Mouse (Mus musculus) heart, embryonic 13.5 days (tissue): ENCODE results near the gene Med20. TPM values are rescaled to one million over a fixed set of nuclear protein-coding genes. Genes with fewer than 3 reads are reported as not detected.
"Not testable (repeated sequence)": the region's sequence is repeated elsewhere in the genome, so short reads cannot be mapped to it uniquely, and the experiment has no call there.

Source experiments
- ATAC-seq: fragments of 200-750 bp; cut with Nextera tagmentation; 2 replicates; pipeline ENCODE4 v1.8.0; 2017; ENCODE audit warnings: moderate TSS enrichment; ENCODE audit not compliant: insufficient number of reproducible peaks, low FRiP score, low TSS enrichment; ENCODE audit errors: extremely low read depth
- H3K27ac ChIP-seq: fragments of 300-500 bp; sonication (generic); replicated peaks from 2 replicates; pipeline ENCODE4 v1.5.1; 2015; ENCODE audit warnings: moderate library complexity, mild to moderate bottlenecking, inconsistent platforms
- H3K27me3 ChIP-seq: fragments of 300-500 bp; sonication (generic); replicated peaks from 2 replicates; pipeline ENCODE4 v1.6.1; 2015; ENCODE audit warnings: mild to moderate bottlenecking, inconsistent platforms
- H3K36me3 ChIP-seq: fragments of 300-500 bp; sonication (generic); 2 replicates; pipeline ENCODE4 v1.6.1; 2015; ENCODE audit warnings: mild to moderate bottlenecking, inconsistent platforms
- H3K4me1 ChIP-seq: fragments of 300-500 bp; sonication (generic); 2 replicates; pipeline ENCODE4 v1.6.1; 2015; ENCODE audit warnings: inconsistent platforms
- H3K4me2 ChIP-seq: fragments of 300-500 bp; sonication (generic); 2 replicates; pipeline ENCODE4 v1.6.1; 2015; ENCODE audit warnings: inconsistent platforms, mild to moderate bottlenecking, moderate library complexity
- H3K4me3 ChIP-seq: fragments of 300-500 bp; sonication (generic); 2 replicates; pipeline ENCODE4 v1.5.1; 2015; ENCODE audit warnings: moderate library complexity, mild to moderate bottlenecking, inconsistent platforms
- H3K9ac ChIP-seq: fragments of 300-500 bp; sonication (generic); 2 replicates; pipeline ENCODE4 v1.6.1; 2015; ENCODE audit warnings: inconsistent platforms, mild to moderate bottlenecking, moderate library complexity
- H3K9me3 ChIP-seq: fragments of 300-500 bp; sonication (generic); 2 replicates; pipeline ENCODE4 v1.6.1; 2016; ENCODE audit warnings: inconsistent platforms
- WGBS: fragments of 180-500 bp; shearing (Covaris S2); methylation state at CpG from one replicate; pipeline ENCODE4 v1.1.7; 2015; ENCODE audit warnings: mixed read lengths; 5-methylcytosine and 5-hydroxymethylcytosine counted together
- polyA plus RNA-seq: library from polyadenylated mRNA; unstranded; fragments of >200 nt; fragmentation: Nextera tagmentation; extraction: Ambion mirVana; gene quantifications from 2 replicates; pipeline ENCODE4 v1.2.1, GENCODE M21; 2015

The Med20 gene
- polyA plus RNA-seq, 1 experiment from 2014 or later = 25.1 TPM

DNA sequence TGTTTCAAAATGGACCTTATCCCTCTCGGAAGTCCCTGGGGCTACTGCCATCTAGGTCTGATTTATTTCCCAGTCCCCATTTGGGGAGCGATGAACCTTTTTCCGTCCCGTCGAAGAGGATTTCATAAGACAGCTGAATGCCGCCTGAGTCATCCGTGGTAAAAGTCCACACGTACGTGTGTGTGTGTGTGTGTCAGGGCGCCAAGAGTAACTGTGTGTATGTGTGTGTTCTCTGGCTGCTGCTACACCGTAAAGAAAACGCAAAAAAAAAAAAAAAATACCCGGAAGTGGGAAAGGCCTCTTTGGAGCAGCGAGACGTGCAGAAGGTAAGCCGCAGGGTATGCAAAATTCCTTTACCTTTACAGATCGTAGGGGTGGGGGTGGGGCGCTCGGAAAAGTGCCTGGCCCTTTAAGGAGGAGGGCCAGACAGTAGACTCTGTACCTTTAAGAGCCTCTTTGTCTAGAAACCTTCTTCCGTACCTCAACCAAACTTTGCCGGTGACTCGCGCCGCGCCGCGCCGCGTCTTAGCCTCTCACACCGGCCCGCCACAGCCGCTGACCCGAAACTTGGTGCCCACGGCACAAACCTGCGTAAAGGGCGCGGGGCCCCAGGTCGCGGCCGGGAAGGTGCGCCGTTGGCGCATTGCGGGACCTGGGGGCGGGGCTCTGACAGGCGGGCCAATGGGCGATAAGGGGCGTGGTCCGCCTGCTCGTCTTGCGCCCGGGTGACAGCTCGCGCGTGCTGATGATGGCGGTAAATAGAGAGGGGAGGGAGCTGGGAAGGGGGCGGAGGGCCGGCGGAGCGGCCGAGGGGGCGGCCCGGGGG is 17.7 kb downstream of the Med20 start:
- Histone ChIP-seq H3K4me2 (peak overlapping the region; percentile 96), H3K27me3 (no peaks in the 10 kb centered on the region), H3K4me1 (peaks cover 34% of the 10 kb centered on the region), H3K9me3 (no peaks in the 10 kb centered on the region), H3K9ac (peak overlapping the region; percentile 92), H3K36me3 (peaks cover 30% of the 10 kb centered on the region), H3K4me3 (peak overlapping the region; percentile 77), H3K27ac (peak overlapping the region; percentile 94)
- under 1% methylated on average over 61 of the region's 63 CpGs for WGBS
- ATAC-seq = peak; percentile 88

DNA sequence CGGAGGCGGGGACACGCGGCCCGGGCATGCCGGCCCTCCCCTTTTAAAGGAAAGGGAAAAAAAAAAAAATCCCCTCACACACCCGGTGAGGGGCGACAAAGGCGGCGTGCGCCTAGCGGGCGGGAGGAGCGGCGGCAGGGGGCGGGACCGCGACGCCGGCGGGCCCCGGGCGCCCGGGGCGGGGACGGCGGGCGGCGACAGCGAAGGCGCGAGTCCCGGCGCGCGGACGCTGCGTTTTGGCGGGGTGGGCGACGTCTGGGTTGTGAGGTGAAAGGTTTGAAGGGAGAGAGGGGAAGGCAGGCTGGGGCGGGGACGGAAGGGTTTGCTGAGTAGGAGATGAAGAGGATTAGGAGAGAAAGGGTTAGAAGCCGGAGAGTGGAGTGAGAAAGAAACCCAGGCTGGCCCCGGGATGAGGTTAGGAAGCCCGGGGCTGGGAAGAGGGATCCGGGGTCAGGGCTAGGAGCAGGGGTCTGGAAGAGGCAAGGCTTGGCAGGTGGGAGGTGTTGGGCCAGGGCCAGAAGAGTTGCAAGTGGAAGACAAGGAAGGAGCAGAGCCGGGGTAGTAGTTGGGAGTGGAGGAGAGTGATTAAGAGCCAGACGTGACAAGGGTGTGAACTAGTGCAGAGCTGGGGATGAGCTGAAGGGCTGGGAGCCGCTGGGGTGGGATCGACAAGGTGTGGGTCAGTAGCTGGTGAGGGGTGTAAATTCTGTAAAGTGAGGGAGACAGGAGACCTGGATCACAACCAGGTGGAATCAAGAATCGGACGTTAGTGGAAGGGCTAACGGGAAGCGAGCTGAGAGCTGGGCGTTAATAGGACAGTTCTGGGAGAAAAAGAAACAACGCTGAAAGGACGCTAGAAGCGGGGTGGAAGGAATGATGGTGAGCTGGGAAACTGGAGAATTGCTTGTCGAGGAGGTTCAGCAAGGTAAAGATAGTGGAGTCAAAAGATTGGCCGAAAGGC is 18.6 kb downstream of the Med20 start:
- no peak; the same call in 1 of the 2 replicates for ATAC-seq
- no peaks in the 10 kb centered on the region for H3K27me3 ChIP-seq
- peak overlapping the region; percentile 77 for H3K4me3 ChIP-seq
- under 1% methylated on average over 56 of the region's 61 CpGs for WGBS
- peak overlapping the region; percentile 92 for H3K9ac ChIP-seq
- H3K4me1 ChIP-seq = peaks cover 34% of the 10 kb centered on the region
- peaks cover 21% of the 10 kb centered on the region for H3K36me3 ChIP-seq
- peak overlapping the region; percentile 94 for H3K27ac ChIP-seq
- H3K9me3 ChIP-seq = no peaks in the 10 kb centered on the region
- H3K4me2 ChIP-seq = peak overlapping the region; percentile 96

DNA sequence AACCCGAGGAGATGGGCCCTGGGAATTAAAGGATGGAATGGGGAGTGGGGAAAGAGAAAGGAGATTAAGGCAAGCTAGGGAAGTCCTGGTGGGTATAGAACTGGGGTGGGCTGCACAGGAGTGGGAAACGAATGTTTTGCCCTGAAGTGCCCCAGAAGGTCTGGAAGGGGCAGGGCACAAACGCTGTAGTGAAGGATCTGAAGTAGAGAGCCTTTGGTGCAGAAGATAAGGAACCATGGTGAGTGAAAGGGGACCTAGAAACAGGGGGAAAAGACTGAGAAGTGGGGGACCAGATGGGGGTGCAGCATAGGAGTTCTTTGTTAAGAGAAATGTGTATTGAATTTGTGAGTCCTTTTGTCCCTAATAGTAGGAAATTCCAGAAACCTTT is 19.3 kb downstream of the Med20 start, which contains the start of gene Usp49:
Gene Usp49 (plus strand): TSS at position 13 of the 388 bp plus-strand sequence.
- no peaks in the 10 kb centered on the region for H3K9me3 ChIP-seq
- 3% methylated on average over 3 of the region's 3 CpGs for WGBS
- H3K27me3 ChIP-seq = no peaks in the 10 kb centered on the region
- peak within 1 kb of the TSS; percentile 92 for H3K9ac ChIP-seq
- H3K4me3 ChIP-seq = peak within 1 kb of the TSS; percentile 77
- H3K36me3 ChIP-seq = peaks cover 20% of the 10 kb centered on the region
- ATAC-seq = no peak
- peak within 1 kb of the TSS; percentile 96 for H3K4me2 ChIP-seq
- peaks cover 34% of the 10 kb centered on the region for H3K4me1 ChIP-seq
- peak within 1 kb of the TSS; percentile 94 for H3K27ac ChIP-seq

DNA sequence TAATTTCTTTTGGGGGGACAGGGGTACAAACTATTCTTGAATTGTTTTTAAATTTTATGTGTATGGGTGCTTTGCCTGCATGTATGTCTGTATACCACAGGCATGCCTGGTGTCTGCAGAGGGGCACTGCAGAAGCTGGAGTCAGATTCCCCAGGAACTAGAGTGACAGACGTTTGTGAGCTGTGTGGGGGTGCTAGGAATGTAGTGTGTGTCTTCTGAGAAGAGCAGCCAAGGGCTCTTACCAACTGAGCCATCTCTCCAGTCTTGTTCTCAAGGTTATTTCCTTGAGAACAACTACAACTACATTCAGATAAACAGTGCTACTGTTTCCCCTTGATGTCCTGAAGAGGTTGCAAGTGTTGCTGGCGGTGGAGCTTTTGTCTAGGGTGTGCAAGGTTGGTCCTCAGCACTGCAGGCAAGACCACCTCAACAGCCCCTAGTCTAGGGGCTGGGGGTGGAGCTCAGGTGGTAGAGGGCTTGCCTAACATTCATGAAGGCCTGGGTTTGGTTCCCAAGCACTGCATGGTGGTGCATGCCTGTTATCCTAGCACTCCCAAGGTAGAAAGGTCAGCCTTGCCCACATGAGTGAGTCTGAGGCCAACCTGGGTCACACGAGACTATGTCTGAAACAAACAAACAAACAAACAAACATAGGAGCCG is 20.9 kb downstream of the Med20 start:
- ATAC-seq = no peak
- Histone ChIP-seq H3K9ac (0 out of 2 replicates have a peak overlapping the region, but pooled peaks have one; percentile 37), H3K4me3 (no peak overlapping the region), H3K4me1 (peaks cover 34% of the 10 kb centered on the region), H3K36me3 (peaks cover 19% of the 10 kb centered on the region), H3K4me2 (no peak overlapping the region), H3K27ac (no peak overlapping the region), H3K9me3 (no peaks in the 10 kb centered on the region), H3K27me3 (no peaks in the 10 kb centered on the region)
- WGBS = 55% methylated on average over 4 of the region's 4 CpGs

DNA sequence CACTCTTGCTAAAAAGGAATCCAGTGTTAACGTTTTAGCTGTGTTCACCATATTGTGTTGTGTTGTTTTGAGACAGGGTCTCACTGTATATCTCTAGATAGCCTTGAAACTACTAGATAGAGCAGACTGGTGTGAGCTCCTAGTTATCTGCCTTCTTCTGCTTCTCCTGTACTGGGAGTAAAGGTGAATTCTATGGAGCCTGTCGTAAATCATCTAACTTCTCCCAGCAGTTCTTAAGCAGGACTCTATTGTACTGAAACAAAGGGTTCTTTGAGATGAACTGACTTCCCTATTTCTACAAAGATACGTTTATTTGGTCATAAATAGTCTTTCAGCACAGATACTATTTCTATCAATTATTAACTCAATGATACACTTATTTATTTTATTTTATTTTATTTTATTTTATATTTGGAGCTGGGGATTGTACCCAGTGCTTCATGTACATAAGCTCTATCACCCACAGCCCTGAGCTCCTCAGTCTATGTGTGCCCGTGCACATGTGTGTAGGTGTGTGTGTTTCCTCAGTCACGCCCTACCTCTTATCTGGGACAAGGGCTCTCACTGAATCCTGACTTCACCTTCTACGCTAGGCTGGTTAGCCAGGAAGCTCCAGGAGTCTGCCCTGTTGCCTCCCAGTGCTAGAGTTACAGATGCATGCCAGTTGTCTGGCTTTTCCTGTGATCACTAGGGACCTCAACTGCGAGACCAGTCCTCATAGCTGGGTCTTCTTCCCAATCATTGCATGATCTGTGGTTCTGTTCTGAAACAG is 22.8 kb downstream of the Med20 start:
- no peak overlapping the region for H3K27ac ChIP-seq
- 73% methylated on average over 7 of the region's 7 CpGs for WGBS
- ATAC-seq = no peak

DNA sequence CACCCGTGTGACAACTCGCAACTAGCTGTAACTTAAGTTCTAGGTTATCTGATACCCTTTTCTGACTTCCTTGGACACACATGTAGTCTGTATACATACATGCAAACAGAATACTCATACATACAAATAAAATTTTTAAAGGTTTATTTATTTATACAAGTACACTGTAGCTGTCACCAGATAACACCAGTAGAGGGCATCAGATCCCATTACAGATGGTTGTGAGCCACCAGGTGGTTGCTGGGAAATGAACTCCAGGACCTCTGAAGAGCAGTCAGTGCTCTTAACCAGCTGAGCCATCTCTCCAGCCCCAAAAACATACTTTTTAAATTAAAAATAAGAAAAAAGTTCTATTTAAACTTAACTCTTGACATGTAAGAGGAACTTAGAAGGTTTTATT is 31.6 kb downstream of the Med20 start:
- no peak overlapping the region for H3K9ac ChIP-seq
- H3K36me3 ChIP-seq = no peaks in the 10 kb centered on the region
- 79% methylated on average over 2 of the region's 2 CpGs for whole genome bisulfite sequencing
- ATAC-seq = no peak
- no peak overlapping the region for H3K4me3 ChIP-seq
- H3K27ac ChIP-seq = no peak overlapping the region
- peaks cover 3% of the 10 kb centered on the region; the same call in 1 of the 2 replicates for H3K4me1 ChIP-seq
- no peaks in the 10 kb centered on the region for H3K9me3 ChIP-seq
- H3K4me2 ChIP-seq = no peak overlapping the region
- no peaks in the 10 kb centered on the region for H3K27me3 ChIP-seq

More for the DNA sequence above, 22.8 kb downstream of the Med20 start:
- H3K4me3 ChIP-seq = no peak overlapping the region
- H3K36me3 ChIP-seq = peaks cover 17% of the 10 kb centered on the region
- no peak overlapping the region for H3K9ac ChIP-seq
- no peaks in the 10 kb centered on the region for H3K27me3 ChIP-seq
- no peaks in the 10 kb centered on the region for H3K9me3 ChIP-seq
- peaks cover 23% of the 10 kb centered on the region for H3K4me1 ChIP-seq
- no peak overlapping the region for H3K4me2 ChIP-seq

DNA sequence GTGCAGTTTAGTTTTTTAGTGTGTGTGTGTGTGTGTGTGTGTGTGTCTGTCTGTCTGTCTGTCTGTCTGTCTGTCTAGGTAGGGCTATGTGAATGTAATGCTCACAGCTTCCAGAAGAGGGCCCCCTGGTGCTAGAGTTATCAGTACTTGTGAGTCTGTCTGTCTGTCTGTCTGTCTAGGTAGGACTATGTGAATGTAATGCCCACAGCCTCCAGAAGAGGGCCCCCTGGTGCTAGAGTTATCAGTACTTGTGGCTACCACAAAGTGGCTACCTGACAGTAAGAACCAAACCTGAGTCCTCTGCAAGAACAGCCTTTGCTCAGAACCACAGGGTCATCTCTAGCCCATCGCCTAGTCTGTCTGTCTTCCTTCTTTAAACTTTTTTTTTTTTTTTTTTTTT is 35.3 kb downstream of the Med20 start:
- H3K9me3 ChIP-seq = no peaks in the 10 kb centered on the region
- H3K36me3 ChIP-seq = peaks cover 5% of the 10 kb centered on the region; the same call in 1 of the 2 replicates
- 71% methylated on average over 1 of the region's 1 CpGs for WGBS

DNA sequence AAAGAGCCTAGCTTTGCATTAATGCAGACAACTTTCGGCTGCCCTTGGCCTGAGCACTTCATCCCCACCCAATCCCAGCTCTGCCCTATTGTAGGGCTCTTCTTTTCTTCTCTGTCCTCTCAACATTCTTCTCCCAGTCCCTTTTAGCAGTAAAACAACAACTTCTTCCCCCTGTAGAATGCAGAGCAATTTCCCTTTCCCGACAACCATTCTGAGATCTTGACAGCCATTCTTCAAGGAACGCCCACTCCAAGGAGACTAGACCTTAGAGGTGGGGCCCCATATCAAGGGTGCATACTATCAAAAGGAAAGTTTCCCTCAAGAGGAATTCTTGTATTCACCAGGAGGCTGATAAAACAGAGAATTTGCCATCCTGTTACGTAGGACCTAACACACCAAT is 37.6 kb downstream of the Med20 start:
- no peak for ATAC-seq
- H3K9me3 ChIP-seq = no peaks in the 10 kb centered on the region
- H3K4me1 ChIP-seq = peaks cover 3% of the 10 kb centered on the region; the same call in 1 of the 2 replicates
- H3K36me3 ChIP-seq = peaks cover 16% of the 10 kb centered on the region
- H3K27me3 ChIP-seq = no peaks in the 10 kb centered on the region
- H3K9ac ChIP-seq = no peak overlapping the region
- 60% methylated on average over 4 of the region's 4 CpGs for WGBS
- H3K4me3 ChIP-seq = no peak overlapping the region
- H3K4me2 ChIP-seq = no peak overlapping the region
- H3K27ac ChIP-seq = no peak overlapping the region

More for the DNA sequence above, 35.3 kb downstream of the Med20 start:
- Histone ChIP-seq H3K4me1 (peaks cover 3% of the 10 kb centered on the region; the same call in 1 of the 2 replicates), H3K27me3 (no peaks in the 10 kb centered on the region), H3K4me3 (no peak overlapping the region), H3K9ac (no peak overlapping the region), H3K27ac (no peak overlapping the region), H3K4me2 (no peak overlapping the region)
- no peak for ATAC-seq

DNA sequence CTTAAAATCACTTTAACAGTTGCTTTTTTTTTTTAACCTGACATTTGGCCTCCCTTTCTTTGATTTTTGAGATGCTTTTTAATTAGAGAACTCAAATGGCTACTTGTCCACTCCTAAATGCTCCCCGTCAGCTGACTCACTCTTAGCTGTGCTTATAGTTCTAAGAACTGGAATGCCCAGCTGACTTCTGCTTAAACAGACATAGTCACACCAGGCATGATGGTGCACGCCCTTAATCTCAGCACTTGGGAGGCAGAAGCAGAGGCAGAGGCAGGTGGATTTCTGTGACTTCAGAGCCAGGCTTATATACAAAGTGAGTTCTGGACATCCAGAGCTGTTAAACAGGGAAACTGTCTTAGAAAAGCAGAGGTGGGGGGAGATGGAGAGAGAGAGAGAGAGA is 40.6 kb downstream of the Med20 start:
- peaks cover 3% of the 10 kb centered on the region; the same call in 1 of the 2 replicates for H3K4me1 ChIP-seq
- H3K9me3 ChIP-seq = no peaks in the 10 kb centered on the region
- no peaks in the 10 kb centered on the region for H3K27me3 ChIP-seq
- ATAC-seq = no peak
- no peak overlapping the region for H3K9ac ChIP-seq
- H3K27ac ChIP-seq = no peak overlapping the region
- H3K4me2 ChIP-seq = no peak overlapping the region
- no peak overlapping the region for H3K4me3 ChIP-seq
- WGBS = 78% methylated on average over 2 of the region's 2 CpGs
- H3K36me3 ChIP-seq = peaks cover 16% of the 10 kb centered on the region

DNA sequence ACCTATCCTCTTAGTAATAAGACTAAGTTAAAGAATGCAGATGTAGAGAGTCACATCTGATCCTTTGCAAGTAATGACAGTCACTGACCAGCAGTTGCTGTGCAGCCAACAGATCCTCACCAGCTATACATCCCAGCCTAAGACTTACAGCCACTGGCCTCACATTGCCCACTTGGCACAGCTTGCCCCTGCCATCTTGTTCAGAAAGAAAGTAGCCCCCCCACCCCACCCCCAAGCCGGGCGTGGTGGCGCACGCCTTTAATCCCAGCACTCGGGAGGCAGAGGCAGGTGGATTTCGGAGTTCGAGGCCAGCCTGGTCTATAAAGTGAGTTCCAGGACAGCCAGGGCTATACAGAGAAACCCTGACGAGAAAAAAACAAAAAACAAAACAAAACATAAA is 43.0 kb downstream of the Med20 start:
- ATAC-seq, H3K27me3 ChIP-seq, H3K9ac ChIP-seq, H3K4me2 ChIP-seq, H3K4me1 ChIP-seq, H3K27ac ChIP-seq, H3K9me3 ChIP-seq, H3K4me3 ChIP-seq: not testable (repeated sequence)
- H3K36me3 ChIP-seq = peaks cover 16% of the 10 kb centered on the region
- 88% methylated on average over 8 of the region's 8 CpGs for WGBS
